ENCODE assay signal across 20 mouse cellular contexts in the genomic region with DNA sequence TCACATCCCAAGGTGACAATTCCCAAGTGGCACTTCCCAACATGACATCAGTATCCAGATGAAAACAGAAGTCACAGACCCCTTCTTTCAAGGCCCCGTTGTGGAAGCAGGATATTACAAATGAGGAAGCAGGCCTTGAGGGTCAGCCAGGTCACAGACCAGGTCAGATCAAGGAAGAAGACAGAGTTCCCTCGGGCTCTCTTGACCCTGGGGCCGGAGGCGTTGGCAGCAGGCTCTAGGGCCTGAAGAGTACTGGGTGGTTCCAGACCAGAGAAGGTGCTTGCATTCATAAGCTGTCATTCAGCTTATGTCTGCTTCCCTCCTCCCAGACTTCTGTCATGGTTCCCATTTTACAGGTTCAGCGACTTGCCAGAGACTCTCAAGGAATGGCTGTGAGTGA. TPM values are rescaled to one million over a fixed set of nuclear protein-coding genes. Genes with fewer than 3 reads are reported as not detected.
A peak's percentile ranks its signal among the peaks of the same experiment; 100 is the strongest.
DNase-seq lines count a peak whose midpoint lies in the region; ATAC-seq lines count a peak whose summit lies in the region.
"Had no signal": no experiment of that assay in that cellular context is flagged by ENCODE, and none has a peak within 500 bp of the region (broad histone marks: within the 10 kb centered on the region; RNA-seq: fewer than 3 reads in every experiment).

No protein-coding gene starts in this region.

- no peaks in the 10 kb centered on the region for H3K9me3 ChIP-seq in forebrain, embryonic 13.5 days (replicated peaks)
- H3K9me3 ChIP-seq in forebrain, embryonic 16.5 days (ENCODE audit: control insufficient read depth, low read length), result no peaks in the 10 kb centered on the region
- no peaks in the 10 kb centered on the region for H3K9me3 ChIP-seq in hindbrain, embryonic 15.5 days
- no peaks in the 10 kb centered on the region for H3K9me3 ChIP-seq in hindbrain, embryonic 11.5 days (ENCODE audit: control insufficient read depth, low read length)
- no peaks in the 10 kb centered on the region for H3K9me3 ChIP-seq in liver, embryonic 12.5 days (replicated peaks)
- H3K9me3 ChIP-seq: embryonic facial prominence, embryonic 15.5 days; megakaryocyte, embryonic 14.5 days had no signal

- no peak for DNase-seq in hindbrain, embryonic 11.5 days (ENCODE audit: low spot score)
- no peak for DNase-seq in thymus, postnatal 10 days (ENCODE audit: low spot score in 2 of 2)
- DNase-seq in adrenal gland, postnatal 36 days, result no peak
- DNase-seq: B cell, adult 2 months; embryo, embryonic 11 days; gastrocnemius, postnatal 14 days; heart, postnatal 10 days; kidney, postnatal 4 days; layer of hippocampus, adult 9-11 months; lung, adult 2 months; spleen, adult 18-20 months; thymus, postnatal 4 days had no signal

- H3K4me3 ChIP-seq in forebrain, embryonic 13.5 days, result no peak overlapping the region
- no peak overlapping the region for H3K4me3 ChIP-seq in forebrain, embryonic 16.5 days (replicated peaks; ENCODE audit: low read length)
- H3K4me3 ChIP-seq in hindbrain, embryonic 15.5 days, result no peak overlapping the region
- no peak overlapping the region for H3K4me3 ChIP-seq in hindbrain, embryonic 11.5 days (ENCODE audit: low read depth, low read length)
- no peak overlapping the region for H3K4me3 ChIP-seq in brown adipose tissue, adult 24 weeks (ENCODE audit: insufficient read depth, low read depth, low read length)
- no peak overlapping the region for H3K4me3 ChIP-seq in liver, embryonic 12.5 days
- H3K4me3 ChIP-seq: embryonic facial prominence, embryonic 15.5 days; megakaryocyte, embryonic 14.5 days had no signal

- H3K27ac ChIP-seq in forebrain, embryonic 13.5 days, result no peak overlapping the region
- H3K27ac ChIP-seq in forebrain, embryonic 16.5 days (ENCODE audit: low read length), result no peak overlapping the region
- H3K27ac ChIP-seq in hindbrain, embryonic 15.5 days (replicated peaks), result no peak overlapping the region
- no peak overlapping the region for H3K27ac ChIP-seq in hindbrain, embryonic 11.5 days (ENCODE audit: low read depth, low read length)
- H3K27ac ChIP-seq in brown adipose tissue, adult 24 weeks (replicated peaks; ENCODE audit: low read depth, low read length), result 0 out of 2 replicates have a peak overlapping the region, but pooled peaks have one; percentile 3
- no peak overlapping the region for H3K27ac ChIP-seq in liver, embryonic 12.5 days
- H3K27ac ChIP-seq: embryonic facial prominence, embryonic 15.5 days had no signal

- no peak overlapping the region for H3K4me2 ChIP-seq in forebrain, embryonic 13.5 days
- no peak overlapping the region for H3K4me2 ChIP-seq in forebrain, embryonic 16.5 days (ENCODE audit: low read length)
- H3K4me2 ChIP-seq in hindbrain, embryonic 15.5 days, result 0 out of 2 replicates have a peak overlapping the region, but pooled peaks have one; percentile 95
- no peak overlapping the region for H3K4me2 ChIP-seq in hindbrain, embryonic 11.5 days (replicated peaks; ENCODE audit: low read depth, low read length)
- peak overlapping the region; percentile 96; the same call in 1 of the 2 replicates for H3K4me2 ChIP-seq in liver, embryonic 12.5 days
- H3K4me2 ChIP-seq: embryonic facial prominence, embryonic 15.5 days had no signal

- H3K36me3 ChIP-seq in forebrain, embryonic 13.5 days (ENCODE audit: poor library complexity, severe bottlenecking), result peaks cover 7% of the 10 kb centered on the region; the same call in 1 of the 2 replicates
- H3K36me3 ChIP-seq in forebrain, embryonic 16.5 days (ENCODE audit: control insufficient read depth, insufficient read depth), result no peaks in the 10 kb centered on the region
- no peaks in the 10 kb centered on the region for H3K36me3 ChIP-seq in hindbrain, embryonic 15.5 days
- H3K36me3 ChIP-seq in hindbrain, embryonic 11.5 days (ENCODE audit: control insufficient read depth, insufficient read depth, low read length), result no peaks in the 10 kb centered on the region
- H3K36me3 ChIP-seq in liver, embryonic 12.5 days, result no peaks in the 10 kb centered on the region
- H3K36me3 ChIP-seq: embryonic facial prominence, embryonic 15.5 days had no signal

- H3K4me1 ChIP-seq in forebrain, embryonic 13.5 days, result peaks cover 91% of the 10 kb centered on the region
- H3K4me1 ChIP-seq in forebrain, embryonic 16.5 days (replicated peaks; ENCODE audit: control insufficient read depth, insufficient read depth, low read length), result peaks cover 67% of the 10 kb centered on the region
- peaks cover 93% of the 10 kb centered on the region for H3K4me1 ChIP-seq in hindbrain, embryonic 15.5 days (replicated peaks)
- peaks cover 34% of the 10 kb centered on the region for H3K4me1 ChIP-seq in hindbrain, embryonic 11.5 days (replicated peaks; ENCODE audit: control insufficient read depth, insufficient read depth, low read length)
- peaks cover 62% of the 10 kb centered on the region for H3K4me1 ChIP-seq in brown adipose tissue, adult 24 weeks (ENCODE audit: control insufficient read depth, insufficient read depth, insufficient read length, low read length)
- H3K4me1 ChIP-seq in liver, embryonic 12.5 days, result peaks cover 96% of the 10 kb centered on the region

- 89% methylated on average over 5 of the region's 5 CpGs for WGBS in forebrain, embryonic 13.5 days
- WGBS in forebrain, embryonic 16.5 days, result 89% methylated on average over 5 of the region's 5 CpGs
- WGBS in hindbrain, embryonic 15.5 days, result 75% methylated on average over 5 of the region's 5 CpGs
- WGBS in hindbrain, embryonic 11.5 days, result 64% methylated on average over 5 of the region's 5 CpGs
- WGBS in liver, embryonic 12.5 days (ENCODE audit: insufficient replicate concordance), result 49% methylated on average over 5 of the region's 5 CpGs

- 0 out of 2 replicates have a peak overlapping the region, but pooled peaks have one; percentile 12 for H3K9ac ChIP-seq in forebrain, embryonic 13.5 days
- no peak overlapping the region for H3K9ac ChIP-seq in forebrain, embryonic 16.5 days (replicated peaks; ENCODE audit: low read depth, low read length)
- H3K9ac ChIP-seq in hindbrain, embryonic 15.5 days, result no peak overlapping the region
- no peak overlapping the region for H3K9ac ChIP-seq in hindbrain, embryonic 11.5 days (ENCODE audit: low read depth, low read length)
- no peak overlapping the region for H3K9ac ChIP-seq in liver, embryonic 12.5 days
- H3K9ac ChIP-seq: embryonic facial prominence, embryonic 15.5 days had no signal

- no peaks in the 10 kb centered on the region for H3K27me3 ChIP-seq in forebrain, embryonic 13.5 days
- H3K27me3 ChIP-seq in forebrain, embryonic 16.5 days (replicated peaks; ENCODE audit: control insufficient read depth, insufficient read depth, low read length), result no peaks in the 10 kb centered on the region
- H3K27me3 ChIP-seq in hindbrain, embryonic 15.5 days, result no peaks in the 10 kb centered on the region
- H3K27me3 ChIP-seq in hindbrain, embryonic 11.5 days (ENCODE audit: control insufficient read depth, insufficient read depth, low read length), result no peaks in the 10 kb centered on the region
- H3K27me3 ChIP-seq in liver, embryonic 12.5 days (replicated peaks), result peaks cover 29% of the 10 kb centered on the region
- H3K27me3 ChIP-seq: embryonic facial prominence, embryonic 15.5 days had no signal

- no peak for ATAC-seq in forebrain, embryonic 13.5 days
- ATAC-seq in forebrain, embryonic 16.5 days, result no peak
- ATAC-seq in hindbrain, embryonic 15.5 days (ENCODE audit: low FRiP score, low read depth), result no peak
- no peak for ATAC-seq in hindbrain, embryonic 11.5 days (ENCODE audit: low FRiP score)
- ATAC-seq in liver, embryonic 12.5 days, result no peak
- ATAC-seq: midbrain, embryonic 16.5 days had no signal

RNA-seq across cellular contexts. Expression of a gene that starts 5.5 kb away (rescaled TPM):
- 16.2 and 17.4 TPM in 2 replicates for polyA plus RNA-seq in forebrain, embryonic 13.5 days (2015; fragmentation: Nextera tagmentation; extraction: Ambion mirVana)
- polyA plus RNA-seq in forebrain, embryonic 16.5 days (2015; fragmentation: Nextera tagmentation; extraction: Ambion mirVana), result 12.0 and 12.9 TPM in 2 replicates
- 13.7 and 14.7 TPM in 2 replicates for polyA plus RNA-seq in hindbrain, embryonic 15.5 days (2015; fragmentation: Nextera tagmentation; extraction: Ambion mirVana)
- 17.2 and 17.8 TPM in 2 replicates for polyA plus RNA-seq in hindbrain, embryonic 11.5 days (2014; fragmentation: Nextera tagmentation; extraction: Ambion mirVana)
- 2.3 and 3.3 TPM in 2 replicates for polyA plus RNA-seq in brown adipose tissue, adult 24 weeks (2012; ENCODE audit: insufficient read depth, insufficient read length, missing spikeins)
- polyA plus RNA-seq in liver, embryonic 12.5 days (2016; fragmentation: Nextera tagmentation; extraction: Ambion mirVana), result 3.3 and 3.4 TPM in 2 replicates
- total RNA-seq in adrenal gland, postnatal 36 days (2021), result 10 to 100 TPM; 21.6 to 28.8 TPM

RNA-seq across cellular contexts. Expression of a gene that starts 36.4 kb away (rescaled TPM):
- polyA plus RNA-seq in forebrain, embryonic 13.5 days (2015; fragmentation: Nextera tagmentation; extraction: Ambion mirVana), result 2.5 and 2.7 TPM in 2 replicates
- 1.6 and 2.3 TPM in 2 replicates for polyA plus RNA-seq in forebrain, embryonic 16.5 days (2015; fragmentation: Nextera tagmentation; extraction: Ambion mirVana)
- polyA plus RNA-seq in hindbrain, embryonic 15.5 days (2015; fragmentation: Nextera tagmentation; extraction: Ambion mirVana), result 2.7 and 2.9 TPM in 2 replicates
- polyA plus RNA-seq in hindbrain, embryonic 11.5 days (2014; fragmentation: Nextera tagmentation; extraction: Ambion mirVana), result 1.2 and 1.8 TPM in 2 replicates
- not detected in 2 replicates for polyA plus RNA-seq in brown adipose tissue, adult 24 weeks (2012; ENCODE audit: insufficient read depth, insufficient read length, missing spikeins)
- polyA plus RNA-seq in liver, embryonic 12.5 days (2016; fragmentation: Nextera tagmentation; extraction: Ambion mirVana), result 0.07 and 0.17 TPM in 2 replicates
- total RNA-seq in adrenal gland, postnatal 36 days (2021), result under 1 TPM; 0.76 to 0.86 TPM

Comparison
In these comparisons a context has a peak if more than half of its experiments do, and no peak if none do; other contexts are left out.
1. H3K4me2 ChIP-seq: peak in hindbrain, embryonic 15.5 days (single experiment) and liver, embryonic 12.5 days (single experiment); none in forebrain, embryonic 13.5 days (single experiment), forebrain, embryonic 16.5 days (single experiment) and hindbrain, embryonic 11.5 days (single experiment).